Mouse (Mus musculus): ENCODE results near the gene Fezf2. TPM values are rescaled to one million over a fixed set of nuclear protein-coding genes. Genes with fewer than 3 reads are reported as not detected.

The Fezf2 gene
- total RNA-seq, 2 experiments from 2014 or later = not detected

- ATAC-seq (ENCODE audit: poor library complexity, severe bottlenecking) = no peak
Measured at GRCm38 (mm10) chr14:12343451-12343941, 4.5 kb downstream of the Fezf2 start.

- ATAC-seq (ENCODE audit: poor library complexity, severe bottlenecking) = no peak
Measured at GRCm38 (mm10) chr14:12342458-12343131, 5.4 kb downstream of the Fezf2 start.

- ATAC-seq (ENCODE audit: poor library complexity, severe bottlenecking) = no peak
Measured at GRCm38 (mm10) chr14:12341789-12342457, 6.1 kb downstream of the Fezf2 start.

GRCm38 (mm10) chr14:12341075-12341788 is 6.8 kb downstream of the Fezf2 start:
- peak; percentile 45; the same call in 1 of the 2 replicates for ATAC-seq (ENCODE audit: poor library complexity, severe bottlenecking)

- ATAC-seq (ENCODE audit: poor library complexity, severe bottlenecking) = no peak
Measured at GRCm38 (mm10) chr14:12340238-12341074, 7.5 kb downstream of the Fezf2 start.

- ATAC-seq (ENCODE audit: poor library complexity, severe bottlenecking) = no peak
Measured at GRCm38 (mm10) chr14:12338811-12339565, 9.0 kb downstream of the Fezf2 start.

- no peak for ATAC-seq (ENCODE audit: poor library complexity, severe bottlenecking)
Measured at GRCm38 (mm10) chr14:12337998-12338809, 9.8 kb downstream of the Fezf2 start.

GRCm38 (mm10) chr14:12337421-12337997 is 10.5 kb downstream of the Fezf2 start:
- no peak for ATAC-seq (ENCODE audit: poor library complexity, severe bottlenecking)

GRCm38 (mm10) chr14:12334925-12335324 is 13.1 kb downstream of the Fezf2 start:
- ATAC-seq (ENCODE audit: poor library complexity, severe bottlenecking) = no peak

GRCm38 (mm10) chr14:12333622-12334021 is 14.4 kb downstream of the Fezf2 start:
- no peak for ATAC-seq (ENCODE audit: poor library complexity, severe bottlenecking)

- ATAC-seq (ENCODE audit: poor library complexity, severe bottlenecking) = no peak
Measured at GRCm38 (mm10) chr14:12303106-12303505, 44.9 kb downstream of the Fezf2 start.

GRCm38 (mm10) chr14:12300677-12301076 is 47.3 kb downstream of the Fezf2 start:
- ATAC-seq (ENCODE audit: poor library complexity, severe bottlenecking) = no peak

GRCm38 (mm10) chr14:12300275-12300674 is 47.7 kb downstream of the Fezf2 start:
- no peak for ATAC-seq (ENCODE audit: poor library complexity, severe bottlenecking)

- no peak for ATAC-seq (ENCODE audit: poor library complexity, severe bottlenecking)
Measured at GRCm38 (mm10) chr14:12299654-12300053, 48.3 kb downstream of the Fezf2 start.

GRCm38 (mm10) chr14:12299171-12299570 is 48.8 kb downstream of the Fezf2 start:
- no peak for ATAC-seq (ENCODE audit: poor library complexity, severe bottlenecking)

- no peak for ATAC-seq (ENCODE audit: poor library complexity, severe bottlenecking)
Measured at GRCm38 (mm10) chr14:12296391-12296790, 51.6 kb downstream of the Fezf2 start.

Data from megakaryocyte, adult 5-6 weeks (primary cell).